Mouse (Mus musculus) cerebellum, postnatal 10 days (tissue): Measurements from ENCODE around the gene Zbed6.

Experiments used
- DNase-seq, 2 experiments: peaks; one replicate each; pipeline ENCODE4 v3.0.0; 2021; ENCODE audit warnings: mixed read lengths in 2 of 2

The Zbed6 gene

DNA sequence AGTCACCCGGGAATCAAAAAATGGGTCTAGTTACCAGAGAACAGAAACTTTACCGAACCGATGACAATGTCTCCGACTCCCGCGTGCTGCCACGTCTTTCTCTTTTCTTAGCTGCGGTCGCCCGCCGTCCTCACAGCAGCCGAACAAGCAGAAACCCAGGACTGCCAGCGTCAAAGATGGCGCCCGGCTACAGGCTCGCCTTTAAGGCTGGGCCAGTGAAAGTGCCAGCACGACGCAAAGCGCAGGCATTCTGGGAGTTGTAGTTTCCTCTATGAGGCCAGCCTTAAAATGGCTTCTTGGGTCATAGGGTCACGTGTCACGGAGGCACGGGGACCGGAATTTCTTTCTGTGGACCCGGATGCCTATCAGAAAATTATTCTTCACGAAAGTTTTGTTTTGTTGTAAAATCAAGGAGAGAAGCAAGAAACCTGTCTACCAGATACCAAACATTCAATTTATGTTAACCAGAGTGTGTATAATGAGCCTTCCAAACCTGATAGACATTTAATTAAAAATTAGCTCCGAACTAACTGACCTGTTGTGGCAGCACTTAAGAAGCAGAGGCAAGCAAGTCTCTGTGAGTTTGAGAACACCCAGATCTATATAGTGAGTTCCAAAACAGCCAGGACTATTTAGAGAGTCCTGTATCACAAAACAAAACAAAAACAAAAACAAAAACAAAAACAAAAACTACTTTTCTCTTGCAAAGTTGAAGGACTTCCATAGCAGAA lies 683 bp upstream of the Zbed6 start, which contains the start of gene Gm38394:
TSS of gene Gm38394 (minus strand) at position 116 of the 731 bp plus-strand sequence.
- DNase-seq = peak; percentile 95 to 96

DNA sequence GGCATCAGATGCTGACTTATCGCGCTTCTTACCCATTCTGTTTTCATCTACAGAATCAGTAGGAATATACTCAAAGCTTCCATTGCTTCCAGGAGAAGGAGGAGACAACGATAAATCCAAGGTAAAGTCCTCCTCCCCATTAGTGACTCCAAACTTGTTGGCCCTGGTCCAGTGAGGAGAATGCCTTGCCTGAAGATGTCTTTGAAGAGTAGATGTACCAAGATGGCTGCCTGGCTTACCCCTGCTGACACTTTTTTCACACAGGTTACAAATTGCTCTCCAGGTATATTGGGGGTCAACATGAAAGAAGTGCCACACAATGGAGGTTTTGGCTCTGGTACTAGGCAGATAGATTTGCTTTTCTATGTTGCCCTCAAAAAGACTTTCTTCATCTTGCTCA lies 1.8 kb downstream of the Zbed6 start:
- DNase-seq = peak; percentile 28 to 34

DNA sequence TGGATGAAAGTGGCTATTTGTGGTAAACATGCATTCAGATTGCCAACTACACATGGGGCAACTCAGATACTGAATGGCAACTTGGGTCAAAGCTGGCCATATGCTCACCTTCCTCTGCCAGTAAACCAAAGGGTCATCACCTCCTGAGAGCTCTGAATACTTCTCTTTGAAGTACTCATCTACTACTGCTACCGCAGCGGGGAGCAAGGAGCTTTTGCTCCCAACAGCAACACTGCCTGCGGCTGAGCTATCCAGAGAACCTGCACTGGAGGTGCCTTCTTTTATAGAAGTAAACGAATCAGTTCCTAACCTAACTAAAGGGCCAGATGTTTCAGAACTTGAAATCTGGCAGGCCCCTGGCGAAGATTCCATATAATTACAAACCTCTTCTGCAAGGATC lies 3.9 kb downstream of the Zbed6 start:
- DNase-seq = peak in 1 of 2 experiments; percentile 14

GRCm38 (mm10) chr1:133653033-133653432 lies 7.7 kb downstream of the Zbed6 start:
- no peak for DNase-seq

DNA sequence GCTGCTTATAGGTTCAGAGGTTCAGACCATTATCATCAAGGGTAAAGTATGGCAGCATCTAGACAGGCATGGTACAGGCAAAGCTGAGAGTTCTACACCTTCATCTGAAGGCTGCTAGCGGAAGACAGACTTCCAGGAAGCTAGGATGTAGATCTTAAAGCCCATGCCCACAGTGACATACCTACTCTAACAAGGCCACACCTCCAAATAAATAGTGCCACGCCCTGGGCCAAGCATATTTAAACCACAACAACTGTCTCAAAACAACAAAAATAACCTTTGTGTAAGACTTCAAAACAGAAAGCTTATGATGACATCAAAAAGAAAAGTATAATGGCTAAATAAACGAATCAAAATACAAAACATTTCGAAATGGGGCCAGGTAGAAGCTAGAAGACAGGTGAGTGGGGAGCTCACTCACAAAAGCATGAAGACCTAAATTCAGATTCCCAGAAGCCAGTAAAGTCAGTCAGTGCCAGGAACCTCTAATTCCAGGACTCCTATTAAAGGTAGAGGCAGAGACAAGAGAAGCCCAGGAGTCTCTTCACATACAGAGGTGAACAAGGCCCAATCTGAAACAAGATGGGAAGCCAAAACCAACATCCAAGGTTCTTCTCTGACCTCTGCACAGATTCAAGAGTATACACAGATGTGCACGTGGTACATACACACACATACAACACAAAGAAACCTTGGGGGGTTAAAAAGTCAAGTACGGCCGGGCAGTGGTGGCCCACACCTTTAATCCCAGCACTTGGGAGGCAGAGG lies 10.2 kb downstream of the Zbed6 start:
- DNase-seq = no peak

DNA sequence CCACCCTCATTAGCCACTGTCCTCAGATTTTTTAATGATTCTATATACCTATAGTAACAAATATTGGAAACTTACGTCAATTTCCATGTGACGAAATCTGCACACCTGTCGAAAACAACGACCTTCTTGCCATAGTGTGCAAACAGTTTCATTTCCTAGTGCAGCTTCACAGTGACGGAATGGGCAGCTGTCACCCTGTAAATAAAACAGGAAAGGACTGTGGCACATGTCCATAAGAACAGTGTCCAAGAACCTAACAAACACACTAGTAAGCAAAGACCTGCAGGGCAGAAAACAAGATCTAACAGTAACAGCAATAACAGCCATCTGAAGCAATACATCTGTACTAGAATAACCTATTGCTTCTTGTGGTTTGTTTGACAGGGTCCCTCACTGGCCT lies 15.0 kb downstream of the Zbed6 start:
- no peak for DNase-seq

GRCm38 (mm10) chr1:133641163-133641562 lies 19.5 kb downstream of the Zbed6 start:
- DNase-seq = no peak

DNA sequence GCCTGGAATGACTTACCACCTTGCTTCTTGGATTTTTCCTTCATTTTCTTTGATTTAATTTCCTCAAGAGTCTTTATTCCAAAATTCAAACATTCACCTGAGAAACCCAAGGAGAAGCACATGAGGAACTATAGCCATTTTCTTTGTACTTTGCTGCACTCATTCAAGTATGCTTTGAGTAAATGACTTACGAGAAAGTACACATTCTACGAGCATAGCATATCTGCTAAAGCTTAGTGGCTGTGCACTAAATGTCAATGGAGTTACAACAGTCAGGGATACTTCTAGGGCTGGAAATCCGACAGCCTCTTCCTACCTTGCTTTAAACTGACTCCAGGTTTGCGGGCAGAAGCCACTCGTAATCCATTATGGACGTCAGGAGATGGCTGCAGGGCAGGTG lies 22.2 kb downstream of the Zbed6 start:
- no peak for DNase-seq

GRCm38 (mm10) chr1:133632168-133632567 lies 28.5 kb downstream of the Zbed6 start:
- no peak for DNase-seq

DNA sequence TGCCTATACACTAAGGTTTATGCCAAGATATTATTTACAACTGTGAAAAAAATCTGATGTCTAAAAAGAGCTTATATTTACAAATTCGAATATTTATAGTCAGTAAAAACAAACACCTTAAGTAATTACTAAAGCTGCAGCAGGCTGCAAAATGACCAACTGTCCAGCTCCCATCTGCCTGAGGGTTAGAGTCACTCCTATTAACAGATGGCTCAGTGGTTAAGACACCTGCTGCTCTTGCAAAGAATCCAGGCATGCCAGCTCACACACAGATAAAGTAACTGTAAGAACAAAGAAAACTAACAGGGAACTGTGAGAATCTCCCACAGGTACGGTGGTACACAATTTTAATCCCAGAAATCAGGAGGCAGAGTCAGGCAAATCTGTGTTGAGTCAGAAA lies 35.6 kb downstream of the Zbed6 start:
- DNase-seq = peak in 1 of 2 experiments; percentile 26

- DNase-seq = no peak
Measured at GRCm38 (mm10) chr1:133618311-133618710, 42.4 kb downstream of the Zbed6 start.

DNA sequence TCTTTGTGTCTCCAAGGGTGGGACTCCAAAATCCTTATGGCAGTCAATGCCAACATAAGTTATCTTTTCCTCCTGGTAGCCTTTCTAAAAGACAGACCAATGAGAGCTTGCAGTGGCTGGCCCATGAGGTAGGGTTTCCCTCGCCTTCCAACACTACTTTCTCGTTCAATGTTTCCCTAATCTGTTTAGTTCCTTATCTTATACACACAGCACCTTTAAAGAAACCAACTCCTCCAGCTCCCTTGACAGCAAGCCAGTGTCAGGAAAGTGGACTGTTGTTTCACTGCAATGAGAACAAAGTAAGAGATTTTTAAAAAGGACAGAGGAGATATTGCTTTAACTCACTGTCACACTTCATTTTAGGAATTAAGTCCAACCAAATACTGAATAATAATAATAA lies 42.8 kb downstream of the Zbed6 start:
- DNase-seq = no peak

- no peak for DNase-seq
Measured at GRCm38 (mm10) chr1:133613817-133614216, 46.9 kb downstream of the Zbed6 start.

DNA sequence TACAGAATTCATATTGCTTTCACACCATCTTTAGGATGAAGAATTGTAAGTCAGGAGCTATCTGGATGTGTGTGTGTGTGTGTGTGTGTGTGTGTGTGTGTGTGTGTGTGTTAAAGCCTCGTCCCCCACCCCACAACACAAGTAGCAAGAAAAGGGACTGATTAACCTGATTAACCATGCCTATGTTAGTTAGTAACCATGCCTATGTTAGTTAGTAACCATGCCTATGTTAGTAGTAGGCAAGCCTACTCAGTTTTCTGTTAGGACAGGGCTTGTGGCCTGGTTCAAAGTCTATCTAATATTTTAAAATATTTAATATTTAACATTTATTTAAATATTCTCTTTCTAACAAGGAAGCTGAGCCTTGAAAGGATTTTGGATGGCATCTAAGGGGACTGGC lies 49.2 kb downstream of the Zbed6 start:
- no peak for DNase-seq

DNA sequence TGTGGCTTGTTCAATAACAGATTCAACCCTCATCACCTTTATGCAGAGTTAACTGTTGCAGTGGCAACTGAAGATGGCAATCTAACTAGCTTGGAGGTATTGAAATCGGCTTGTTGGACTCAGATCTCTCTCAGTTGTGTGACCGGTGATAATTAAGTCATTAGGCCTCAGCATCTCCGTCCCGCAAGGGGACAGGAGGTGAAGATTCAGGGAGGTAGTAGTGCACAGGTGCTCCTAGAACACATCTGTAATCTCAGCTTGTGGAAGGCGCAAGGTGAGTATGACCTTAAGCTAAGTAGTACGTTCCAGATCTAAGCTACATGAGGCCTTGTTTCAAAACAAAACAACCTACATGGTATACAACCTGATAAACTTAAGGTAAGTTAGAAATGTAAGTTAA lies 50.1 kb downstream of the Zbed6 start:
- no peak for DNase-seq

GRCm38 (mm10) chr1:133609771-133610502 lies 50.7 kb downstream of the Zbed6 start, which contains the start of gene Snrpe:
TSS of gene Snrpe (minus strand) at chr1:133610291.
- peak; percentile 99 for DNase-seq
